Mouse (Mus musculus): Measurements from ENCODE around the gene Scml2. TPM values are rescaled to one million over a fixed set of nuclear protein-coding genes. Genes with fewer than 3 reads are reported as not detected.
"Not testable (repeated sequence)": the region's sequence is repeated elsewhere in the genome, so short reads cannot be mapped to it uniquely, and the experiment has no call there.

Gene Scml2
- 3.0 and 3.2 TPM in 2 replicates for polyA plus RNA-seq (2014; fragmentation: Nextera tagmentation; extraction: Ambion mirVana)

DNA sequence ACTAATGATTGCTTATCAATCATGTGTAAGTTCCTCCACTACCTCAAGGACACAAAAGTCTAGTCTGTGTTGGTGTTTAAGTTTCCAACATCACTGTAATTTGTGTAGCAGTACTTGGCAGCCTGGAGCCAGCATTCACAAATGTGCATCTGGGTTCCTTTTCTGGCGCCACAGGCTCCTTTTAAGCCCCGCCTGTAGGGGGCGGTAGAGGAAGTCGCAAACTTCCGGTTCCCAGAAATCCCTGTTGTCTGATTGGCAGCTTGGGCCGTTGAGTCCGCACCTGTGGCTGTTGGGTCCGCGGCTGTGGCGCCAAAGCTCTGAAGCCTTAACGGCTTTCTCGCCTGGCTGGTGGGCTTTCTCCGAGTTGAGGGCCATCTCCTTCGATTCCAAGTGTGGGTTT lies at the start of gene Scml2:
TSS of gene Scml2 (plus strand) at position 301 of the 400 bp plus-strand sequence.
- ATAC-seq; H3K36me3 ChIP-seq (ENCODE audit: control insufficient read depth, insufficient read depth, low read length); H3K4me1 ChIP-seq (ENCODE audit: control insufficient read depth, insufficient read depth, low read length); H3K27ac ChIP-seq (ENCODE audit: low read depth, low read length); H3K4me2 ChIP-seq (ENCODE audit: low read length); H3K27me3 ChIP-seq (replicated peaks; ENCODE audit: control insufficient read depth, insufficient read depth, low read length); DNase-seq (ENCODE audit: low spot score); H3K4me3 ChIP-seq (ENCODE audit: low read depth, low read length); H3K9ac ChIP-seq (ENCODE audit: low read length); H3K9me3 ChIP-seq (replicated peaks; ENCODE audit: control insufficient read depth, low read length): not testable (repeated sequence)
- no CpG with 5 or more reads among the region's 14 CpGs for WGBS

DNA sequence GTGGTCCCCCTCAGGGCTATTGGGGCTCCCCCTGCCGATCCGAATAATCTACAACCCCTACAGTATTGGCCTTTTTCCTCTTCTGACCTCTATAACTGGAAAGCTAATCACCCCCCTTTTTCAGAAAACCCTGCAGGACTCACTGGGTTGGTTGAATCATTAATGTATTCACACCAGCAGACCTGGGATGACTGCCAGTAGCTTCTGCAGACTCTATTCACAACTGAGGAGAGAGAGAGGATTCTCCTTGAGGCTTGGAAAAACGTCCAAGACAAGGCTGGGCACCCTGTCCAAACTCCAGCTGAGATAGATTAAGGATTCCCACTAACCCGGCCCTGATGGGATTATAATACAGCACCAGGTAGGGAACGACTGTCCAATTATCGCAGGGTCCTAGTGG lies 41.4 kb upstream of the Scml2 start:
- WGBS: 75% methylated on average over 6 of the region's 6 CpGs
- not testable (repeated sequence) for H3K4me1 ChIP-seq (ENCODE audit: control insufficient read depth, insufficient read depth, low read length); H3K9me3 ChIP-seq (replicated peaks; ENCODE audit: control insufficient read depth, low read length); H3K36me3 ChIP-seq (ENCODE audit: control insufficient read depth, insufficient read depth, low read length); ATAC-seq; H3K4me3 ChIP-seq (ENCODE audit: low read depth, low read length); H3K4me2 ChIP-seq (ENCODE audit: low read length); H3K27ac ChIP-seq (ENCODE audit: low read depth, low read length); H3K27me3 ChIP-seq (replicated peaks; ENCODE audit: control insufficient read depth, insufficient read depth, low read length); H3K9ac ChIP-seq (ENCODE audit: low read length)
- peak; percentile 37 for DNase-seq (ENCODE audit: low spot score)

DNA sequence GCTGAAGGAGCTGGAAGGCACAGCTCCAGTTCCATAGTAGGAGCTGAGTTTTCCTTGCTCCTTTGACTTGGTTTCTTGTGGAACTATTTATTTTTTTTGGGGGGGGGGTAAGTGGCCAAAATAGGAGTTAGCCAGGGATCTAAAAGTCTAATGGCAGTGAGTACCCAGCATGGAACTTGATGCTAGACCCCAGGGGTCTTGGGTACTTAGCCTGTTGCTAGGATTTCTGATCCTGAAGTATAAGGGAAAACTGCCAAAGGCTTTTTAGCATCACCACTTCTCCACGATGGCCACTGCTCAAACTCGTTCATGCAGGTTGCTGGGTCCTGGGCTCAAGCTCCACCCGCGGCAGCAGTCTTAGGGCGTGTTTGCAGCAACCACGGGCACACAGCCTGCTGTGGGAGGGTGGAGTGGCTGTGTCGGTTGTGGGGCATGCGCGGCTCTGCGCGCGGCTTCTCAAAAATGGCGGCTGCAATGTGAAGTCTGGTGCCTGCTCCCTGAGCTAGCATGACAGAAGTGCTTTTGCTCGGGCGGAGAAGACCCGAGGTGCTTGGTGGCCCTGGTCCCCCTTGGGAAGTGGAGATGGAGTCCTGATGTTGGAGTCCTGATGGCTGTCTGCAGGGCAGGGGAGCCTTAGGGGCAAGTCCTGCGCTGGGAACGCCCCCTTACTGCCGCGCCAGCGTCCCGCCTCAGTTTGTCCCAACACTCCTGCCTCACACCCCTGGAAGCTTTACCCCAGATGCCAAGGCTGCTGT lies 45.5 kb downstream of the Scml2 start:
- Histone ChIP-seq H3K9ac (ENCODE audit: low read length) (peak overlapping the region; percentile 60), H3K4me3 (ENCODE audit: low read depth, low read length) (peak overlapping the region; percentile 45), H3K27me3 (replicated peaks; ENCODE audit: control insufficient read depth, insufficient read depth, low read length) (no peaks in the 10 kb centered on the region), H3K36me3 (ENCODE audit: control insufficient read depth, insufficient read depth, low read length) (no peaks in the 10 kb centered on the region), H3K27ac (ENCODE audit: low read depth, low read length) (no peak overlapping the region), H3K4me1 (ENCODE audit: control insufficient read depth, insufficient read depth, low read length) (no peaks in the 10 kb centered on the region), H3K4me2 (ENCODE audit: low read length) (peak overlapping the region; percentile 54), H3K9me3 (replicated peaks; ENCODE audit: control insufficient read depth, low read length) (no peaks in the 10 kb centered on the region)
- peak; percentile 99 for ATAC-seq
- peak; percentile 73 for DNase-seq (ENCODE audit: low spot score)
- WGBS: 33% methylated on average over 22 of the region's 22 CpGs

DNA sequence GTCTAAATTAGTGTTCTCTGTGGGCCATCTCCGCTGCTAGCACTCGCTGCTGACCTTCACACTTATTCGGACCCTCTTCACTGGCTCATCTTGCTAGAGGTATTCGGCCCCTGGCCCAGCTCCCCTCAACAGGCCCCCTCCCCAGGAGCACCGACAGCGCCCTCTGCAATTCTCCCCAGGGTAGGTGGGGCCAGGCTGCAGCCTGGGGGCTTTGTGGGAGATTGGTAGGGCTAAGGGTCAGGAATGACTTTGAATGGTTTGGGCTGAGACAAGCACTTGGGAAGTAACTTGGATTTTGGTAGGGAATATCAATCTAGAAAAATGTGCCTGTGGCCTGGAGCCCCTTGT lies 46.0 kb downstream of the Scml2 start:
- no peaks in the 10 kb centered on the region for H3K36me3 ChIP-seq (ENCODE audit: control insufficient read depth, insufficient read depth, low read length)
- H3K9ac ChIP-seq (ENCODE audit: low read length): peak overlapping the region; percentile 60
- H3K4me2 ChIP-seq (ENCODE audit: low read length): peak overlapping the region; percentile 54
- DNase-seq (ENCODE audit: low spot score) (peak; percentile 0), ATAC-seq (peak; percentile 71)
- 21% methylated on average over 6 of the region's 6 CpGs for WGBS
- no peaks in the 10 kb centered on the region for H3K9me3 ChIP-seq (replicated peaks; ENCODE audit: control insufficient read depth, low read length)
- H3K27me3 ChIP-seq (replicated peaks; ENCODE audit: control insufficient read depth, insufficient read depth, low read length): no peaks in the 10 kb centered on the region
- no peaks in the 10 kb centered on the region for H3K4me1 ChIP-seq (ENCODE audit: control insufficient read depth, insufficient read depth, low read length)
- H3K4me3 ChIP-seq (ENCODE audit: low read depth, low read length): peak overlapping the region; percentile 45
- no peak overlapping the region for H3K27ac ChIP-seq (ENCODE audit: low read depth, low read length)

DNA sequence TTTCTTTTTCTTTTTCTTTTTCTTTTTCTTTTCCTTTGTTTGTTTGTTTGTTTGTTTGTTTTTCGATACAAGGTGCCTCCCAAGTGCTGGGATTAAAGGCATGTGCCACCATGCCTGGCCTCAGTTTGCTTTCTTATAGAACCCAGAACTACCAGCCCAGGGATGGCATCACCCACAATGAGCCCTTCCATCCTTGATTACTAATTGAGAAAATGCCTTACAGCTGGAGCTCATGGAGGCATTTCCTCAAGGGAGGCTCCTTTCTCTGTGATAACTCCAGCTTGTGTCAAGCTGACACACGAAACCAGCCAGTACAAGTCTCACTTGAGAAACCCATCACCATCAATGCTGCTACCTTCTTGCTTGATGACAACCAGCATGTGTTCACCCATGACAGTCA lies 170.2 kb downstream of the Scml2 start, which contains the start of gene Gm15262:
TSS of gene Gm15262 (plus strand) at position 301 of the 400 bp plus-strand sequence.
- ATAC-seq; H3K9ac ChIP-seq (ENCODE audit: low read length); DNase-seq (ENCODE audit: low spot score); H3K27ac ChIP-seq (ENCODE audit: low read depth, low read length); H3K4me2 ChIP-seq (ENCODE audit: low read length); H3K36me3 ChIP-seq (ENCODE audit: control insufficient read depth, insufficient read depth, low read length); H3K4me3 ChIP-seq (ENCODE audit: low read depth, low read length); H3K27me3 ChIP-seq (replicated peaks; ENCODE audit: control insufficient read depth, insufficient read depth, low read length); H3K4me1 ChIP-seq (ENCODE audit: control insufficient read depth, insufficient read depth, low read length); H3K9me3 ChIP-seq (replicated peaks; ENCODE audit: control insufficient read depth, low read length): not testable (repeated sequence)
- 77% methylated on average over 2 of the region's 2 CpGs for WGBS

Other genes with a start within 250 kb of the Scml2 start
- 0.14 TPM in 1 of 2 replicates, not detected in the other for gene Gja6, start 210.1 kb upstream of the Scml2 start, polyA plus RNA-seq (2014; fragmentation: Nextera tagmentation; extraction: Ambion mirVana)
- gene Cdkl5, start 122.5 kb upstream of the Scml2 start, polyA plus RNA-seq (2014; fragmentation: Nextera tagmentation; extraction: Ambion mirVana): 5.5 and 8.9 TPM in 2 replicates
- gene Gm15262, start 170.3 kb downstream of the Scml2 start, polyA plus RNA-seq (2014; fragmentation: Nextera tagmentation; extraction: Ambion mirVana): not detected in 2 replicates